Comparison of ENCODE assay signal across 9 mouse cellular contexts in the genomic region with DNA sequence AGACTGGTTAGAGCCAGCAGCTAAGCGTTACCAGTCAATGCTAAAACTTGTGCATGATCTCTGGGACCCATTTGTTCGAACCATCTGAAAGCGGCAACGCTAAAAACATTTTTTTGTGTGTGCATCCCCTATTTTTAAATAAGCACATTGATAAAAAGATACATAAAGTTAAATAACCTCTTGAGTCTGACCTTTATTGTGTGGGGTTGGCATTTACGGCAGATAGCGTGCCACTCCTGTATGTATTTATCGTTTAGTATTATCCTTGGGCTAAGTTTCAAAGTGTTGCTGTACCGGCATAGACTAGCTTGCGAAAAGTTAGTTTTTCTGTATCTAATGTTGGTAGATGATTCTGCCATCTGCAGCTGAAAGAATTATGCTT. TPM values are rescaled to one million over a fixed set of nuclear protein-coding genes. Genes with fewer than 3 reads are reported as not detected.
DNase-seq lines count a peak whose midpoint lies in the region; ATAC-seq and TF ChIP-seq lines count a peak whose summit lies in the region.
"Had no signal": no experiment of that assay in that cellular context is flagged by ENCODE, and none has a peak within 500 bp of the region (broad histone marks: within the 10 kb centered on the region; RNA-seq: fewer than 3 reads in every experiment).

No protein-coding gene starts in this region.

- peaks cover 19% of the 10 kb centered on the region; the same call in 1 of the 2 replicates for H3K4me1 ChIP-seq in kidney, embryonic 16.5 days (ENCODE audit: insufficient read depth, low read length)
- peaks cover 4% of the 10 kb centered on the region; the same call in 1 of the 2 replicates for H3K4me1 ChIP-seq in cortical plate, adult 2 months (ENCODE audit: control insufficient read depth, insufficient read depth, low read length)
- peaks cover 14% of the 10 kb centered on the region for H3K4me1 ChIP-seq in hindbrain, embryonic 14.5 days (replicated peaks; ENCODE audit: control insufficient read depth, insufficient read depth, low read length)
- peaks cover 19% of the 10 kb centered on the region for H3K4me1 ChIP-seq in midbrain, embryonic 14.5 days (ENCODE audit: control insufficient read depth, insufficient read depth, low read length)

- H3K9me3 ChIP-seq in kidney, embryonic 16.5 days (ENCODE audit: low read length): no peaks in the 10 kb centered on the region
- no peaks in the 10 kb centered on the region for H3K9me3 ChIP-seq in hindbrain, embryonic 14.5 days (ENCODE audit: control insufficient read depth, low read length)
- H3K9me3 ChIP-seq in midbrain, embryonic 14.5 days (ENCODE audit: control insufficient read depth, low read length): no peaks in the 10 kb centered on the region

- peak overlapping the region; percentile 88 for H3K9ac ChIP-seq in kidney, embryonic 16.5 days (replicated peaks; ENCODE audit: low read length)
- H3K9ac ChIP-seq in hindbrain, embryonic 14.5 days: peak overlapping the region; percentile 86
- peak overlapping the region; percentile 71 for H3K9ac ChIP-seq in midbrain, embryonic 14.5 days (replicated peaks; ENCODE audit: low read length)

- H3K27me3 ChIP-seq in kidney, embryonic 16.5 days (ENCODE audit: insufficient read depth, low read length): no peaks in the 10 kb centered on the region
- no peaks in the 10 kb centered on the region for H3K27me3 ChIP-seq in hindbrain, embryonic 14.5 days (ENCODE audit: control insufficient read depth, insufficient read depth, low read length)
- no peaks in the 10 kb centered on the region for H3K27me3 ChIP-seq in midbrain, embryonic 14.5 days (ENCODE audit: control insufficient read depth, insufficient read depth, low read length)

- H3K36me3 ChIP-seq in kidney, embryonic 16.5 days (ENCODE audit: insufficient read depth, low read length): no peaks in the 10 kb centered on the region
- H3K36me3 ChIP-seq in hindbrain, embryonic 14.5 days (replicated peaks; ENCODE audit: control insufficient read depth, insufficient read depth): no peaks in the 10 kb centered on the region
- no peaks in the 10 kb centered on the region for H3K36me3 ChIP-seq in midbrain, embryonic 14.5 days (ENCODE audit: control insufficient read depth, insufficient read depth, low read length)

- WGBS in kidney, embryonic 16.5 days: 15% methylated on average over 9 of the region's 9 CpGs
- WGBS in hindbrain, embryonic 14.5 days: 16% methylated on average over 9 of the region's 9 CpGs
- 16% methylated on average over 9 of the region's 9 CpGs for WGBS in midbrain, embryonic 14.5 days

- TF ChIP-seq CTCF in cortical plate, adult 2 months (IDR thresholded peaks at IDR 0.05; ENCODE audit: extremely low read depth, insufficient read depth, low read length): no peak

- no peak overlapping the region for H3K27ac ChIP-seq in kidney, embryonic 16.5 days (ENCODE audit: low read length)
- H3K27ac ChIP-seq in cortical plate, adult 2 months (ENCODE audit: insufficient read depth, low read length): no peak overlapping the region
- H3K27ac ChIP-seq in hindbrain, embryonic 14.5 days: no peak overlapping the region
- H3K27ac ChIP-seq in midbrain, embryonic 14.5 days (replicated peaks; ENCODE audit: low read depth, low read length): no peak overlapping the region

- H3K4me3 ChIP-seq in kidney, embryonic 16.5 days (ENCODE audit: low read length): peak overlapping the region; percentile 78
- peak overlapping the region; percentile 86 for H3K4me3 ChIP-seq in cortical plate, adult 2 months (ENCODE audit: insufficient read depth, low read length)
- peak overlapping the region; percentile 91 for H3K4me3 ChIP-seq in hindbrain, embryonic 14.5 days (replicated peaks; ENCODE audit: low read length)
- H3K4me3 ChIP-seq in midbrain, embryonic 14.5 days (replicated peaks; ENCODE audit: low read depth, low read length): peak overlapping the region; percentile 77

- no peak for ATAC-seq in kidney, embryonic 16.5 days (ENCODE audit: low FRiP score, low TSS enrichment)
- no peak for ATAC-seq in hindbrain, embryonic 14.5 days (ENCODE audit: low FRiP score)
- no peak for ATAC-seq in midbrain, embryonic 14.5 days (ENCODE audit: low FRiP score, low TSS enrichment)

- no peak for DNase-seq in kidney, adult 8-10 months
- no peak for DNase-seq in hindbrain, embryonic 14.5 days (ENCODE audit: low spot score)
- DNase-seq in midbrain, embryonic 14.5 days: no peak
- DNase-seq in right cerebral cortex, postnatal 14 days: no peak
- no peak for DNase-seq in frontal cortex, postnatal 14 days (ENCODE audit: low spot score in 2 of 2)
- no peak for DNase-seq in cerebellum, postnatal 10 days
- DNase-seq: right cerebral cortex, postnatal 25 days had no signal

- no peak for TF ChIP-seq POLR2A in cortical plate, adult 2 months (IDR thresholded peaks at IDR 0.05; ENCODE audit: extremely low read depth, insufficient read depth, low read length)

- peak overlapping the region; percentile 63 for H3K4me2 ChIP-seq in kidney, embryonic 16.5 days (replicated peaks; ENCODE audit: low read depth, low read length)
- peak overlapping the region; percentile 62 for H3K4me2 ChIP-seq in hindbrain, embryonic 14.5 days (replicated peaks)
- peak overlapping the region; percentile 71 for H3K4me2 ChIP-seq in midbrain, embryonic 14.5 days (ENCODE audit: low read length)

RNA-seq across cellular contexts. Expression of gene Gclc, which starts 1.1 kb away (rescaled TPM):
- polyA plus RNA-seq in kidney, embryonic 16.5 days (2015; fragmentation: Nextera tagmentation; extraction: Ambion mirVana): 24.0 and 26.8 TPM in 2 replicates
- polyA plus RNA-seq in cortical plate, adult 2 months (2012; rRNA removed): 37.1 and 39.4 TPM in 2 replicates
- 21.7 and 25.1 TPM in 2 replicates for polyA plus RNA-seq in hindbrain, embryonic 14.5 days (2014; fragmentation: Nextera tagmentation; extraction: Ambion mirVana)
- polyA plus RNA-seq in midbrain, embryonic 14.5 days (2014; fragmentation: Nextera tagmentation; extraction: Ambion mirVana): 19.6 and 24.5 TPM in 2 replicates
